Mouse (Mus musculus) myocyte (in vitro differentiated cells): Measurements from ENCODE around the gene Hpn.

ENCODE experiments used
- CEBPB ChIP-seq: IDR thresholded peaks from 2 replicates; pipeline ENCODE4 v1.6.1; 2011; ENCODE audit warnings: mild to moderate bottlenecking, moderate library complexity; ENCODE audit not compliant: poor library complexity, insufficient read depth, severe bottlenecking
- E2F4 ChIP-seq: IDR thresholded peaks from one replicate; pipeline ENCODE4 v1.6.1; 2011; ENCODE audit warnings: mild to moderate bottlenecking, control low read depth, moderate library complexity; ENCODE audit not compliant: insufficient read depth
- MAX ChIP-seq: IDR thresholded peaks from one replicate; pipeline ENCODE4 v1.6.1; 2011; ENCODE audit warnings: low read depth, mild to moderate bottlenecking, control low read depth
- MYOD1 ChIP-seq, 3 experiments: IDR thresholded peaks; one replicate each; pipeline ENCODE4 v1.6.1; 2011; ENCODE audit warnings: control low read depth in 2 of 3, low read depth in 2 of 3, mild to moderate bottlenecking in 2 of 3, moderate library complexity in 1 of 3; ENCODE audit not compliant: insufficient read length in 2 of 3, control insufficient read depth in 1 of 3
- MYOG ChIP-seq, 3 experiments: IDR thresholded peaks; one replicate each; pipeline ENCODE4 v1.6.1; 2011; ENCODE audit warnings: control low read depth in 2 of 3, low read depth in 2 of 3, mild to moderate bottlenecking in 2 of 3; ENCODE audit not compliant: insufficient read length in 2 of 3, control insufficient read depth in 1 of 3, insufficient read depth in 1 of 3
- POLR2A ChIP-seq: IDR thresholded peaks from one replicate; pipeline ENCODE4 v1.6.1; 2011; ENCODE audit warnings: low read depth, mild to moderate bottlenecking, control low read depth, moderate library complexity; ENCODE audit not compliant: insufficient read length
- POLR2AphosphoS2 ChIP-seq: IDR thresholded peaks from one replicate; pipeline ENCODE4 v1.6.1; 2011; ENCODE audit warnings: low read depth, control low read depth; ENCODE audit not compliant: insufficient read length
- REST ChIP-seq: IDR thresholded peaks from one replicate; pipeline ENCODE4 v1.6.1; 2011; ENCODE audit warnings: mild to moderate bottlenecking, control low read depth, moderate library complexity; ENCODE audit not compliant: insufficient read depth, insufficient read length
- SRF ChIP-seq: IDR thresholded peaks from one replicate; pipeline ENCODE4 v1.6.1; 2011; ENCODE audit warnings: low read depth; ENCODE audit not compliant: control insufficient read depth, insufficient read length
- TCF12 ChIP-seq: IDR thresholded peaks from one replicate; pipeline ENCODE4 v1.6.1; 2011; ENCODE audit warnings: mild to moderate bottlenecking, control low read depth; ENCODE audit not compliant: poor library complexity, insufficient read depth, severe bottlenecking
- TCF3 ChIP-seq: IDR thresholded peaks from one replicate; pipeline ENCODE4 v1.6.1; 2011; ENCODE audit warnings: low read depth, control low read depth; ENCODE audit not compliant: insufficient read length
- USF1 ChIP-seq: IDR thresholded peaks from one replicate; pipeline ENCODE4 v1.6.1; 2011; ENCODE audit warnings: low read depth, mild to moderate bottlenecking, control low read depth, moderate library complexity

GRCm38 (mm10) chr7:31145596-31146160 is 30.6 kb upstream of the Hpn start:
- TF ChIP-seq CEBPB (no peak), E2F4 (no peak), SRF (no peak), TCF3 (no peak), POLR2A (no peak), MYOD1 (IDR thresholded peaks at IDR 0.05; ENCODE audit: control insufficient read depth in 1 of 3, insufficient read length in 2 of 3, low read depth in 2 of 3) (no peak), TCF12 (no peak), REST (no peak), MAX (no peak), MYOG (IDR thresholded peaks at IDR 0.05; ENCODE audit: control insufficient read depth in 1 of 3, insufficient read depth in 1 of 3, insufficient read length in 2 of 3, low read depth in 2 of 3) (no peak), POLR2AphosphoS2 (no peak), USF1 (no peak)
